Mouse (Mus musculus): ENCODE results near the gene Ddx31. TPM values are rescaled to one million over a fixed set of nuclear protein-coding genes. Genes with fewer than 3 reads are reported as not detected.

Gene Ddx31
- total RNA-seq, 2 experiments from 2014 or later, result 3.9 to 5.0 TPM

DNA sequence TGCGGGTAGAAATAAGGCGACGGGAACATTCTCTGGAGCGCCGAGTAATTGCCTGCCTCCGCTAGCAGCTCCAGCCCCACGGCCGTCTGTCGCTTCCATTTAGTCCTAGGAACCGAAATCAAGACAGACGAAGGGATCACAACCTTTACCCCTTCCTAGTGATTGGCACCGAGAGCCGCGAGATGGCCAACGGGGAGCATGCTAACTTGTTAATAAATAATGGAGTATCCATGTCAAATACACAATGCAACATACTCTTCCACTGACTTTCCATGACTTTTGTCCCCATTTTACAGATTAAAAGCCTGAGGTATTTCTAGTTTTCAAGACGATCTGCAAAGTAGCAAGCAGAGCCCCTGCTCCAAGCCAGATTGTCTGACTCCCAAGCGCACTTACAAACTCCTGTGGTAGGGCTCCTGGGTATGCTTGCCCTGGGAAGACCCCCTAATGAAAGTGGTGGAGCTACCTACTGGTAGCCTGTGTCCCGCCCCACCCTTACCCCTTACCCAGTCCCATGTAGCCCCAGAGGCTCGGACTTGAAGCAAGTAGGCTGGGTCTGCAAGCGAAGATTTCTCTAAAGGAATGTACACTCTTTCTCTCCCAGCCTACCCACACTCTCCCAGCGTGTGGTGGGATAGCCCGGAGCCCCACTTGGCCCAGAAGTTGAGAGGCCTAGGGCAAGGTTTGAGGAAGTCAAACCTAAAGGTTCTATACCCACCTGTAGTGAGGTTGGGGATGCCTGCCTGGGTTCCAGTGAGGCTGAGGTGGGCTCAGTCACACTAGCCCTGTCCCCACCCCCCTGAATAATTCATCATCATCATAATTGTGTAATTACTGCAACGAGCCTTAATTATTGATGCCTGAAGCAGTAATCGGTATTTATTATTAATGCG, 69.9 kb downstream of the Ddx31 start:
- intact Hi-C loops (cut with DNase I), result no loop called here
- DNase-seq, result no peak

DNA sequence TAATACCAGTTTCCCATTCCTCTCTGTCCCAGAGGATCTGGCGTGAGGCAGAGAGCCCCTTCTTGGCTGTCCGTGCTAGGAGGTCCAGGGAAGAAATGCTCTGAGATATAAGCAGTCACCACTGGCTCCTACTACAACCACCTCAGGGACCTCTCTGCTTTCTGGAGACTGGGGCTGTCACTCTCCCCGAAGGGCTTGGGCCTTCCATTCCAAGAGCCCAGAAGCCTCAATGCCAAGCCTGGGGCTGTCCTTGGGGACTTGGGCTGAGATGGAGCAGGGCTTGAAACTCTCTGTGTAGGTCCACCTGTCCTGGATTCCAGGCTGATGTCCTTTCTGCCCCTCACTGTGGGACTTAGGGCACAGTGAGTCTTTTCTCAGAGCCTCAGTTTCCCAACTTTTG, 70.7 kb downstream of the Ddx31 start:
- intact Hi-C loops (cut with DNase I), result no loop called here
- no peak for DNase-seq

DNA sequence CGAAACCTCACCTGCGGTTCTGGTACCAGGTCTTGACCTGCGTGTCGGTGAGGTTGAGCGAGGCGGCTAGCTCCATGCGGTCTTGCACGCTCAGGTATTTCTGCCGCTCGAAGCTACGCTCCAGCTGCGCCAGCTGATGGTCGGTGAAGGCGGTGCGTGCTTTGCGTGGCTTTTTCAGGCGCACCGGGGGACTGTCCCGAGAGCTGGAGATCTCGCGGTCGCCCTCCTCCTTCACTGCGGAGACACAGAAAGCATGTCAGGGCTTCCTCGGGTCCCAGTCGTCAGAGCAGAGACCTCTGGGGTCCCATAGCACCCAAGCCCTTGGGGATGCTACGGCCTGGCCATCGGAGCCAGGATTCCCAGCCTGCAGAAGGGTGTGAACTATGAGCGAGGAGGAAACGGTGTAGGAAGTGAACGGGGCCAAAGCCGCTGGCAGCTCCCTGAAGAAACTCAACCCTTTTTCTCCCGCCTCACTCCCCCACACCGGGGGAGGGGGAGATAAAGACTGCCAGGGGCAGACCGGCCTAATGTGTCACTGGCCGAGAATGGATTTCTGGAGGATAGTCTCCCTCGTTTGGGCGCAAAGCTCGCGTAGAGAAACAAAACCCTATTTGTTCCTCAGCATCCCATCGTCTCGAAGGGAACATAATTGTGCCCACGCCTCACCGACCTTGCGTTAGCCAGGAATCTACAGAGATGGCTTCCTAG, 71.3 kb downstream of the Ddx31 start:
- peak in 1 of 2 experiments; percentile 9 for DNase-seq
- intact Hi-C loops (cut with DNase I), result no loop called here

DNA sequence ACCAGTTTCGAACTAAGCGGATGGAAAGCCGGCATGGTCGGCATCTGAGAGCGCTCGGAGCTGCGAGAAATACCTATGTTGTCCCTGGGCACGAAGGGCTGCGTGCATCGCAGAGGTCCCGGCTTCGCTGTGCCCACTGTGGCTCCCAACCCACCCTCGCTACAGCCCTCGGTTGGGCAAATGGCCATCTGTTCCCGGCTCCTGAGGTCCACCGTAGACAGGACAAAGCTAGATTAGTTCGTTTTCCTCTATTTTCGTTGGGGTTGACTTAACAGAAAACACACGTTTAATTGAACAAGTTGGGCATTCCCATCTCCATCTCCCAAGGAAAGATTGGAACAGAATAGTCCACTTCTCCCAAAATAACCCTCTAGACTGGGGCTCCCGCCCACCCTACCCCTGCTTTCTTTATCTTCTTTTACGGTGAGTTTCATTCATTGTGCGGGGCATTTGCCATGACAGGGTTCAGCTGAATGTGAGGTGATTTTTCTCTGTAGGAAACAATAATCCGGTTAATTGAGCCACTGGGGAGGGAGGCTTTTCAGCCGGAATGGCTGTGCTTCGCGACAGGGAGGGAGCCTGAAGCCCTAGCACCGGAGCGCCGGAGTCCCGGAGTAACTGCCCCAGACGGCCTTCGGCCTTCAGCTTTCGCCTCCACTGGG, 72.0 kb downstream of the Ddx31 start:
- peak in 1 of 2 experiments; percentile 7 for DNase-seq
- intact Hi-C loops (cut with DNase I), result no loop called here

DNA sequence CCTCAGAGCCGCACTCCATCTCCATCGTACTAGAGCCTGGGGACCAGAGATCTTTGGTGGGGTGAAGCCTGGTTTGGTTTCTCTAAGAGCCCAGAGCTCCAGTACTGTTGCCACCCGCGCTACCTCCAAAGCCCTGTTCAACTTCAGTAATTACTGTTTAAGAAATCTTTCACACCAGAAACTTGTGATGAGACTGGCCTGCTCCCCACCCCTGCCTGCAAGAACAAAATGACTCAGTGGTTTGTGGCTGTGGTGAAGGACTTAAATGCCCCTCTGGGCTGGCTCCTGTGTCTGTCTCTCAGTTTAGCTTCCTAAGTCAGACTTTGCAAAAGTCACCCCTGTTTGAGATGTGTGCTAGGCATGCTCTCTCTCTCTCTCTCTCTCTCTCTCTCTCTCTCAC, 72.8 kb downstream of the Ddx31 start:
- no peak for DNase-seq
- intact Hi-C loops (cut with DNase I), result no loop called here

DNA sequence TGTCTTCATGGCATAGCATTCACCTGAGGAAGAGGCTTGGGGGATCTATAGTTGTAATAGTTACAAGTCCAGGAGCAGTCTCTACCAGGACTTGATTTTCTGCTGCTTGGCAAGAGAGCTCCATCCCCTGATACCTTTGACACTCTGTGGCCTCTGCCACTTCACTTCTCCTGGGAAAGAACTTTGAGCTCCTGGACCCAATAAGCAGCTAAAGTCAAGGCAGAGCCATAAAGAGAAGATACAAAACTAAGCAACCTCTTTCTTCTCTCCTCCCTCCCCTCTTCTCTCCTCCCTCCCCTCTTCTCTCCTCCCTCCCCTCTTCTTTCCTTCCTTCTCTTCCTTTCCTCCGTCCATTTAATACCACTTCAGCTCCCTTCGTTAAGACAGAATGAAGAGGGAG, 73.9 kb downstream of the Ddx31 start:
- intact Hi-C loops (cut with DNase I), result no loop called here
- DNase-seq, result no peak

DNA sequence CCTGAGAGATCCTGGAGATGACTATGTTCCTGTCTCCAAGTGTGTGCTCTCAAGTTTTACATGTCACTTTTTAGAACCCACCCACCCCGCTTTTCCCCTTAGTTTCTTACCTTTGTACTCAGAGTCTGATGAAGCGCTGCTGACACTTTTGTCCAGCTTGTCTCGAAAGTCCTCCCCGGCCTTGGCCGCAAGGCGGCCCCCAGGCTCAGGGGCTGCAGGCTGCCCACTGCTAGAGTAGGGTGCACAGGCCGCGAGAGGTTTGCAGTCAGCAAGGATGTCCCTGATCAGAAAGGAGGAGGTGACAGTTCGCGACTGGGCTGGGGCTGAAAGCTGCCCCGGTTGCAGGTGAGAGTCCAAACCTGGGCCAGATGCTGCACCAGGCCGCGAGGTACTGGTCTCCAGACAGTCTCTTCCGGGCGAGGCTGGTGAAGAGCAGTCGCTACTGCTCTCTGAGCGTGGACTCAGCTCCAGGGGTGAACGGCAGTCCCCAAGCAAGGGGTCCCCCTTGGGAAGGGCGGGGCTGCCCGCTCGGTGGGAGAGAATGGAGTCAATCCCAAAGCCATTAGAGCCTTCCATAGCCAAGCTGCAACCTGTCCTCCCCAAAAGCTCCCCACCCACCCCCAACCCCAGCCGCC, 75.0 kb downstream of the Ddx31 start:
- intact Hi-C loops (cut with DNase I), result no loop called here
- DNase-seq, result no peak

DNA sequence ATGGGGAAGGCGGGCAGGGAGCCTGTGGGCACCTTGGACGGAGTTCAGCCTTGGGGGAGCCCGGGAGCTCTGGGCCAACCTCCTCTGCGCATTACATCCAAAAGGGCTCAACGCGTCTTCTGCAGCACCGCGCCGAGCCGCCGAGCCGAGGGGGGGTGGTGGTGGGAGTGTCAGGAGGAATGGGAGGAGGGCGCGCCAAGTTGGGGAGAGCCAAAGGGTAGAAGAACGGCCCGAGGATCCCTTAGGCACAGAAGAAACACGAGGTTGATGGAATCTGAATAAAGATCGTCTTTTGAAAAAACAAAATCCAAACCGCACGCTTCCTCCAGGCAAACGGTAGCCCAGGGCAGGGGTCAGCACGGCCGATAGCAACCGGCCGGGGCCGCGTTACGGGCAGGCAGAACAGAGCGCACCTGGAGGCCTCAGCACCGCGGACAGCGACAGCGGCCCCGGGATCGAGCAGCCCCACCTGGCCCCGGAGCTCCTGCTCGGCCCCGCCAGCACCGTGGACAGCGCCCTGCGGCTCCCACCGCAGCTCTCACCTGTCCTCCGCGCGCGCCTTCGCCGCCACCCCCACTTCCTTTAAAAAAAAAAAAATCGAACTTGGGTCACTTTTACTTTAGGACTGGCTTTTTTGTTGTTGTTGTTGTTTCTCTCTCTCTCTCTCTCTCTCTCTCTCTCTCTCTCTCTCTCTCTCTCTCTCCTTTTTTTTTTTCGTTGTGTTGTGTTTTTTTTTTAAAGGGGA, 75.7 kb downstream of the Ddx31 start:
- peak; percentile 70 to 72 for DNase-seq
- intact Hi-C loops (cut with DNase I), result no loop called here

DNA sequence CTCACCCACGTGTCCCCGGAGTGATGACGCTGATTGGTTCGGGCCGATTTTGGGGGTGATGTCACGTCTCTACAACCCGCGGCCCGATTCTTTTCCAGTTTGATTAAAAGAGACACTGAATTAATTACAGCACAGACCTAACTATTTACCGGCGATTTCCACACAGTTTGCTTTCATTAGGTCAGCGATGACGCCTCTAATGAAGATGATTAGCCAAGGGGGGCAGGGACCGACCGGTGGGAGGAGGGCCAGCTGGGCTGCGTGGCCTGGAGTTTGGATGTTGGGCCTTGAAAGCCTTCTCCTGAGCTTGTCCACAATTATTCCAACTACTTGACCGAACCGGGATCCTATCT, 76.3 kb downstream of the Ddx31 start, which contains the start of gene Barhl1:
Barhl1 (minus strand) TSS at position 156 of the 353 bp plus-strand sequence.
- no peak for DNase-seq
- intact Hi-C loops (cut with DNase I), result no loop called here

DNA sequence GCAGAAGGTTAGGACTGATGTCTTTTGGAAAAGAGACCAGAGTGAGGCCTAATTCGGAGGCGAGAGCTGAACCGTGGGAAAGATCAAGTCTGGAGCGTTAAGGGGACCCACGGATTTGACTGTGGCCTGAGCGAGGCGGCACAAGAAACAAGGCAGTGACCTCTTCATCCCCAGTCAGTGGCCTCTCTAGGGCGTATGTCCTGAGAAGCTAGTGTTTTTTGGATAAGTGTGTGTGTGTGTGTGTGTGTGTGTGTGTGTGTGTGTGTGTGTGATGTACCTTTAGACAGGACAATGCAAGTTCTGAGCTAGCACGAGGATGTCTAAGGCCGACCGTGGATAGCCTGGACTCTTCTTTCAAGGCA, 76.9 kb downstream of the Ddx31 start:
- no peak for DNase-seq
- intact Hi-C loops (cut with DNase I), result no loop called here

DNA sequence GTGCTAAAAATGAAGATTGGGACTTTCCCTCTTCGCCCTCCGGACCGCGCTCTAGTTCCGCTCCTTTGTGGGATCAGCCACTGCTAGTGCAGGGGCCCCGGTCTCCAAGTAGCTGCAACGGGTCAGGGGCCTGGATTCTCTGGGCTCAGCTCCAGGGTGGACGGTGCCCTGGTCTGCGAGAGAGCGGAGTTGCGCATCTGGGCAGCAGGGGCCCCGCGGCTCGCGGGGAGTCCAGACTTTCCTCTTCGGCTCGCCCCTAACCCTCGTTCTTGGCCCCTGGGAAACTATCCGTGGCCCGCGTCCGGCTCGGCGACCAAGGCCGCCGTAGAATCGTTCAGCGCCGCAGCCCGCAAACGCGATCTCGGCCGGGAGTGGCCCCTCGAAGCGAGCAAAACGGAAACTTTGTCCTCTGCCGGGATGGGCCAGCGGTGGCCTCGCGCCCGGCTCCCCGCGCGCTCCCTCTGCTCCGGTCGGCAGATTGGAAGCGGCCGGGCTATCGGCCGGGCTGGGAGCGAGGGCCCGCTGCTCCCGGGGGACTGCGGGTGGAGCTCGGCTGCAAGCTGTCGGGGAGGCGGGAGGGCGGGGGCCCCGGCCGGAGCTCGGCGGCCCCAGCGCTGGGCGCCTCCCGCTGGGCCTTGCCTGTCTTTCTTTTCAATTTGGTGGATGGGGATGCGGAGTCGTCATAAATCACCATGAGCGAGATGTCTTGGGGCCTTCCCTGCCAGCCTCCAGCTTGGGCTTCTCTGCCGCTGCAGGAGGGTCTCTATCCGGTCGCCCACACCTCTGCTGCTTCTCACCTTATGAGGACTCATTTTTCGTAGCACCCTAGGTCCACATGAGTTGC, 77.5 kb downstream of the Ddx31 start:
- intact Hi-C loops (cut with DNase I), result no loop called here
- DNase-seq, result peak in 1 of 2 experiments; percentile 29

DNA sequence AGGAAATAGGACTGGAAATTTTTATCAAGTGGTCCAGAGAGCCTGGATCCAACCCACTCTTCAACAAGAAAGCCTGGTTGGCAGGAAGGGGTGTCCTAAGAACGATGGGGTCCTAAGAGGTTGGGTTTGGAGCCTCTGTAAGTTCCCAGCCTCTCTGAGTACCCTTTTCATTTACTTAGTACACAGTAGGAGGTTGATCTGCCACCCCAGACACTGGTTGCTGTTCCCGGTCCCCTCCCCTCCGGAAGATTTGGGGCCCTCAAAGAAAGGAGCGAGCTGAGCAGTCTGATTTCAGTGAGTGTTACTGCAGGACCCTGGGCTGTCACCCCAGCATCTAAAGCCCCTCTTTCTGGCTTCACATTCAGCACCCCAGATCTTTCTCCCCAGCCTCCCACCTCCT, 78.8 kb downstream of the Ddx31 start:
- DNase-seq, result no peak
- intact Hi-C loops (cut with DNase I), result no loop called here

DNA sequence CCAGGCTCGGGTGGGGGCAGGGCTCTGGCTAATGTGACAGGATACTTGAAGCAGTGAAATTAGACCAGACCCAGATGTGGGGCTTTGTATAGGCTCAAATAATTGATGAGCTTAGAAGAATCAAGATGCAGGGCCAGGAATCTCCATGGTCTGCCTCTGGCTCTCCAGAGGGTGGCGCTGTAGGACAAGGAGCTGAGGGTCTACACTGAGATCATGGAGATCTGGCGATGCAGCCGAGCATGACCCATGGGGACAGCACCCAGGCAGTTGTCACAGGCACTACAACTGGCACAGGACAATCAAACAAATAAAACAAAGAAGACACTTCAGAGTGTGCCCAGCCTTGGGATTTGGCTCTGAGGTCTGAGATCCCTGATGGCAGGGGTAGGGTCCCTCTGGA, 83.7 kb downstream of the Ddx31 start:
- intact Hi-C loops (cut with DNase I), result loop anchor here (1.0 kb wide), 3 partner anchors 52 to 169 kb away; no protein-coding TSS in a partner anchor
- DNase-seq, result peak; percentile 65 to 86

DNA sequence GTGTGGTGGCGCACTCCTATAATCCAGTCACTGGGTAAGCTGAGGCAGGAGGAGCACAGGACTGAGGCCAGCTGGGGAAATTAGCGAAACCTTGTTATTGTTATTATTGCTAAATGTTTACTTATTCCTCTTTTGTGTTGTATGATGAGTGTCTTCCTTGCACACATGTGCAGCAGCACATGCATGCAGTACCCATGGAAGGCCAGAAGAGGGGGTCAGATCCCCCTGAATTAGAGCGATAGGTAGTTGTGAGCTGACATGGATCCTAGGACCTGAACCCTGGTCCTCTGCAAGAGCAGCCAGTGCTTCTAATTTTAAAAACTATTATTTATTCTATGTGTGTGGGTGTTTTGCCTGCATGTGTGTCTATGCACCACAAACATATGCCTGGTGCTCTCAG, 90.4 kb downstream of the Ddx31 start:
- no peak for DNase-seq
- intact Hi-C loops (cut with DNase I), result no loop called here

DNA sequence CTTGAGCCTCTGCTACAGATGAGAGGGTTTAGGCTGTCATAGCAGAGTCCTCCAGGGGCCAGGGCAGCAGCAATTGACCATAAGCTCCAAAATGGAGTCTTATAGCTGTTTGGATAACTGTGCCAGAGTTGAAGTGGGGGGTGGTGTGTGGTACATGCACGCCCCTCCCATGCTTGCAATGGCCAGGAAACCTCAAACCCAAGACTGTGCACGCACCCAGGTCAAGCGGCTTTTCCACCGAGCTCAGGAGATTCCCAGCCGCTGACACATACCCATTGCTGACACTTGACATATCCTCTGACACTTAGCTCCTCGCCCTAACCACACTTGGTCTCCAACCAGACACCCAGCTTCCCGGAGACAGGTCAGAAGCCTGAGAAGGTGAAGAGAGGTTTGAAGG, 98.8 kb downstream of the Ddx31 start:
- intact Hi-C loops (cut with DNase I), result no loop called here
- DNase-seq, result no peak

DNA sequence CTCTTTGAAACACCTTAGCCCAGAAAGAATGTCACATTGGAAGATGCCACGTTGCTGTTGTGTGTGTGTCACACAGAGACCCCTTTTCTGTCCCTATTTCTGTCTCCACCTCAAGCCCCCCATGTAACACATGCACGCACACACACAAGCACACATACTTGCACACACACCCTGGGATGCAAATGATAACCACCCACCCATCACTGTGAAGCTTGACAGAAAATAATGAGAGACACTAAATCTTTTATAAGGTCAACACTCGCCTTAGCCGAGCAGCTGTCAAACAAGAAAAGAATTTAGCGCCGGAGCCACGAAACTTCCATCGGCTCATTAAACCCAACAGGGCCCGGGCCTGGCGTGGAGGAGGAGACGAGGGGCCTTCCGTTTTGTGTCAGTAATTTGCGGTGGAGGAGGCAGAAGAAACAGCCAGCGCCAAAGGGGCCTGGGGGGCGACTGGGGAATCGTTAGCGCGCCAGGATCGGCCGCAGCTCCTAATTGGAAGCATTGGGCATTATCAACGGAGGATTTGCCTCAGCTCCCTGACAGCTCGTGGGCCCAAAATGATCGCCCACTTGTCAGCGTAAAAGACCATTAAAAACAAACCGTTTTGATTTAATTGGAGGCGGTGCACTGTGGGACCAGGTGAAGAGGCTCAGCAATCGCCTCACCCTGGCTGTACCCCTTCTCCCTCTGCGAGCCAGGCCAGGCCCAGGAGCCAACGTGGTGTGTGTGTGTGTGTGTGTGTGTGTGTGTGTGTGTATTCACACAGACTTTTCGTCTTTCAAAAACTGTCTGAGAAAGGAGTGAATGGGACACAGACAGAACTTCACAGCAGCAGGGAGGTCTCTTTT, 103.7 kb downstream of the Ddx31 start:
- intact Hi-C loops (cut with DNase I), result no loop called here
- DNase-seq, result no peak

DNA sequence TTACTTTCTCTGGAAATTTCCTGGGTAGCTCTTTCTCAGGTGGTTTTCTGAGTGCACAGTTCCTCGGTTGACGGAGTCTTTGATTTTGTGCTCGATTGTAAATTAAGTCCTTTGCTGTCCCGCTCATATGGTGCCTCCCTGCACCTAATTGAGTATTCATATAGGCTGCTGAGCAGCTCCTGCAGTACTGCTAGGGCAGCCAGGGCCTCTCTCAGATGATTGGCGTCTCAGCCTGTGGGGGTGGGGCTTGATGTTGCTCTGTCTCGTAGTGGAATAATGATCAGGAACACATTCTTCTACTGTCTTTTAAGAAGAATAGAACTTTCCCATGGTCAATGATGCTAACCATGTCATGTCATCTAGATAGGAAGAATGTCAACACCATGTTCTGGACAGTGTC, 105.2 kb downstream of the Ddx31 start:
- intact Hi-C loops (cut with DNase I), result no loop called here
- no peak for DNase-seq

DNA sequence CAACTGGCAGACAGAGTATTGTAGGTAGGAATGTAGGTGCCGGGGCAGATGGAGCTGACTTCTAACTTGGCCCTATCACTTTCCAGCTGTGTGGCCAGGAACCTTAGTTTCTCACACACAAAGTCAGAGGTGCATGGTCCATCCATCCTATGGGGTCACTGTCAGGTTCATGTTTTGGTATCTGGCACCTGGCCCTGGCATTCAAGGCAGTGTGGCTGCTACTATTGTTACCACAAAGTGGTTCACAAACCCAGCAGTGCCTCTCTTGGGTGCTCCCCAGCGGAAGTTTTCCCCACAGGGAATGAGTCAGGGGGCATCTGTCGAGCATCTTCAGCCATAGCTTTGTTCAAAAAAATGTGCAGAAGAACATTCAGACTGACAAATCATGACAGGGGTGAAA, 106.1 kb downstream of the Ddx31 start:
- intact Hi-C loops (cut with DNase I), result no loop called here
- DNase-seq, result no peak

DNA sequence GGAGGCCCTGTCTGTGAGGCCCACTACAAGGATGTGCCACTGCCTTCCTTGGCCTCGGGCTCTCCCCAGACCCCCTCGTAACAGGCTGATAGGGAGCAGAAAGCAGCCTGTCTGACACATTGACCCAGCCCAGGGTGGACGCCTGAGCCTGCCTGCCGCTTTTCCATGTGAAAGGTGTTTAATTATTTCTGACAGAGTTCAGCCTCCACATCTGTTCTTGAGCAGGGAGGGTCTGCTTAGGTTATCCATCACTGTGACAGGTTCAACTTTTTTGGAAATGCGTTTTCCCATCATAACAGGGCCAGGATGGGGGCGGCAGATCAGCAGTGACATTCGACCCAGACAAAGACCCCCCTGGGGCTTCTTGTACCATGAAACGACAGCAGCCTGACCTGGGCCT, 112.8 kb downstream of the Ddx31 start:
- no peak for DNase-seq
- intact Hi-C loops (cut with DNase I), result no loop called here

All from heart, postnatal 10 days (tissue).